Mouse (Mus musculus) liver (tissue): ENCODE data around the gene Gls2.

ENCODE experiments used
- DNase-seq: peaks from one replicate; pipeline ENCODE4 v3.0.0-alpha.2; 2020; ENCODE audit warnings: mixed read lengths

The Gls2 gene

GRCm38 (mm10) chr10:128232420-128232985, 38.2 kb downstream of the Gls2 start:
- DNase-seq = peak; percentile 68

- no peak for DNase-seq
These were observed 42.1 kb downstream of the Gls2 start for GRCm38 (mm10) chr10:128236321-128236720.

- DNase-seq = no peak
These were observed 43.7 kb downstream of the Gls2 start for GRCm38 (mm10) chr10:128237807-128238480.

- no peak for DNase-seq
These were observed 44.9 kb downstream of the Gls2 start for GRCm38 (mm10) chr10:128239140-128239539.

GRCm38 (mm10) chr10:128240131-128240530, 45.9 kb downstream of the Gls2 start:
- no peak for DNase-seq

- DNase-seq = no peak
These were observed 49.0 kb downstream of the Gls2 start for GRCm38 (mm10) chr10:128243252-128243651.

GRCm38 (mm10) chr10:128244121-128244520, 49.9 kb downstream of the Gls2 start:
- DNase-seq = no peak

- no peak for DNase-seq
These were observed 52.9 kb downstream of the Gls2 start for GRCm38 (mm10) chr10:128247020-128247732.

- no peak for DNase-seq
These were observed 56.3 kb downstream of the Gls2 start for GRCm38 (mm10) chr10:128250565-128250964.

- DNase-seq = no peak
These were observed 59.5 kb downstream of the Gls2 start, which contains the start of gene Apon for GRCm38 (mm10) chr10:128253677-128254255. Gene Apon (plus strand): TSS chr10:128254096.

GRCm38 (mm10) chr10:128255925-128256324, 61.7 kb downstream of the Gls2 start:
- DNase-seq = no peak

- DNase-seq = no peak
These were observed 62.1 kb downstream of the Gls2 start for GRCm38 (mm10) chr10:128256328-128256727.

- peak; percentile 44 for DNase-seq
These were observed 64.7 kb downstream of the Gls2 start for GRCm38 (mm10) chr10:128258953-128259352.
